Mouse (Mus musculus) embryo, embryonic 11 days (tissue): ENCODE measurements around the gene Gprc5c.
A peak's percentile ranks its signal among the peaks of the same experiment; 100 is the strongest.

Experiments
- DNase-seq: peaks from one replicate; pipeline ENCODE4 v3.0.0-alpha.2; 2015

Gene Gprc5c

DNA sequence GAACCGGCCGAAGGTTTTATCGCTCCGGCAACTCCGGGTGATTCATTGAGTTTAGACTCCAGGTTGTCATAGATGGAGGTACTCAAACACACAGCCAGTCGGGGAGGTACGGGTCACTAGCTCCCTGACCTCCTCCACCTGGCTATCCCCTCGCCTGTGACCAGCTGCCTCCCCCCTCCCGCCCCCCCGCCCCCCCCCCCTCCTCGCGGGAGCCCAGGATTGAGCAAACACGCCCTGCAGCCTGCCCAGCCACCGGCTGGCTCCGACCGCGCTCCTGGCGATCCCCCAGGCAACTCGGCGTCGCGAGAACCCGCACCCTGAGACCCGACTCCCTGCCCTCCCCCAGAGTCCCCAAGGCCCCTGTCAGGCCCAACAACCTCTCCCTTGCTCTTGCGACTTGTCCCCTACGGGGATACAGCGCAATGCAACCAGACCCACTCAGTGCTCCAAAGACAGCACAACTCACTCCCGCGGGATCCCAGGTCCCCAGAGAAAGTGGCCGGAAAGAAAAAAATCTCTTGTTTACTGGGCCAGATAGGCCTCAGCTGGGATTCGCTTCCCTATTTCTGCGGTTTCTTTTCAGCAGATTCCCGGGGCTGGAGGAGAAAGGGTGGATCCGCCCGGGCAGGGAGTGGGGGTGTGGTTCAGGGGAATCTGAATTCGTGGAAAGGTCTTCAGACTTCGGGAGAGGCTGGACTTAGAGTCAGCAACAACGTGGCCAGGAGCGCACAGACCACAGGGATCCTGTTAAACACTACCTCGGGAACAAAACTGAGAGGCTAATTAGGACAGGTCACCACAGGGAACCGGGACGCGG lies at the start of gene Gprc5c:
Gprc5c (plus strand) TSS at position 701 of the 817 bp plus-strand sequence.
- peak; percentile 69 for DNase-seq

DNA sequence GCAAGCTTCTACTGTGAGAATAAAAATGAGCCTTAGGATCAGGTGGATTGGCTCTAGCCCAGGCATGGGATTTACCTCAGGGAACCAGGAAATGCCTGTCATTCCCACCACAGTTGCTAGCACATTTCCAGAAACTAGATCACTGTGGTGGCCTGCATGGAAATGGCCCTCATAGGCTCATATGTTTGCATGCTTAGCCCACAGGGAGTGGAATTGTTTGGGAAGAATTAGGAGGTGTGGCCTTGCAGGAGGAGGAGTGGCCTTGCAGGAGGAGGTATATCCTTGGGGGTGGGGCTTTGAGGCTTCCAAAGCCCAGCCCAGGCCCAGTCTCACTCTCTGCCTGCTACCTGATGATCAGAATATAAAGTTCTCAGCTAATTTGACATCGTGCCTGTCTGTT lies 49.0 kb upstream of the Gprc5c start:
- DNase-seq: no peak

DNA sequence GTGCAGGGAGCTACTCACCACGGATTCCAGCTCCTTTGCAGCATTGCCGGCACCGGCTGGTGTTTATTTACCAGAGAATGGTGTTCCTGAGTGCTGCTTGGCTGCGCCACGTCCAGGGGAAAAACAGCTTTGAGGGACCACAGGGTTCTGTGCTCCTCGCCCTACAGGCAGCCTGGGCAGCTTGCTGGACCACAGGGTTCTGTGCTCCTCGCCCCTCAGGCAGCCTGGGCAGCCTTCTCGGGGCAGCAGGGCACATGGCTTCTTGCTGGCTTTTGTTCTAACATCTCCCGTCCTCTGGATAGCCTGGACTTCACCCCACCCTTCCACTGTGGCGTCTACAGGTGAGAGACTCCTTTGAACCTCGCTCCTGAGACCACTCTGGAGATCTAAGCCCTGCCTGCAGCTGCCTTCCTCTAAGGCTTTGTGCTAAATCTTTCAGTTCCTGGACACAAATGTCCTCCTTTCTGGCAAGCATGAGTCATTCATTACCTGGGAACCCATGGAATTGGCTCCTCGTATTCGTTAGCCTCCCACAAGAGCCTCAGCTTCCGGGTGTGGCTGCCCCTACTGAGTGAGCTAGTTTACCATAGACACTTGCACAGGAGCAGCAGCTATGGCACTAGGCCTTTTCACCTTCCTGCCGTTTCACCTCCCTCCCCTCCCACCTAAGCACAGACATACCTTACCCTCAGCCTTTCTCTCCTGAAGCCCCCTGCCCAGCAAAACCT lies 48.2 kb upstream of the Gprc5c start:
- DNase-seq: no peak

DNA sequence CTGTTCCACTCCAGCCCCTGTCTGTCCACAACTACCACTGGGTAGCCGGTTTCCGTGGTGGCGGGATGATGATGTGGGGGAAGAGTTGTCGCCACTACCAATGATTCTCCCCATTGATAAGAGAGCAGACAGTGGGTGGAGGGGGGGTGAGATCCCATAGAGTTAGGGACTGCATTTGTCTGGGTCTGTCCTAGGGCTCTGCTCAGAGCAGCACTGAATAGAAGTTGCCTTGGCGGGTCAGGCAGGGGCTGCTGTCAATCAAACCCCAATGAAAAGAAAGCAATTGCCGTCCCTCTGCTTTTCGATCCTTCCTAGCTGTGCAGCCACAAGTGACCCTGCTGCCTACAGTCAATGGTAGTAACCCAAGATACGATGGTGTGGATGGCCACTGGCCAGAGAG lies 47.0 kb upstream of the Gprc5c start:
- no peak for DNase-seq

- no peak for DNase-seq
Measured at GRCm38 (mm10) chr11:114807025-114807424, 43.9 kb upstream of the Gprc5c start.

DNA sequence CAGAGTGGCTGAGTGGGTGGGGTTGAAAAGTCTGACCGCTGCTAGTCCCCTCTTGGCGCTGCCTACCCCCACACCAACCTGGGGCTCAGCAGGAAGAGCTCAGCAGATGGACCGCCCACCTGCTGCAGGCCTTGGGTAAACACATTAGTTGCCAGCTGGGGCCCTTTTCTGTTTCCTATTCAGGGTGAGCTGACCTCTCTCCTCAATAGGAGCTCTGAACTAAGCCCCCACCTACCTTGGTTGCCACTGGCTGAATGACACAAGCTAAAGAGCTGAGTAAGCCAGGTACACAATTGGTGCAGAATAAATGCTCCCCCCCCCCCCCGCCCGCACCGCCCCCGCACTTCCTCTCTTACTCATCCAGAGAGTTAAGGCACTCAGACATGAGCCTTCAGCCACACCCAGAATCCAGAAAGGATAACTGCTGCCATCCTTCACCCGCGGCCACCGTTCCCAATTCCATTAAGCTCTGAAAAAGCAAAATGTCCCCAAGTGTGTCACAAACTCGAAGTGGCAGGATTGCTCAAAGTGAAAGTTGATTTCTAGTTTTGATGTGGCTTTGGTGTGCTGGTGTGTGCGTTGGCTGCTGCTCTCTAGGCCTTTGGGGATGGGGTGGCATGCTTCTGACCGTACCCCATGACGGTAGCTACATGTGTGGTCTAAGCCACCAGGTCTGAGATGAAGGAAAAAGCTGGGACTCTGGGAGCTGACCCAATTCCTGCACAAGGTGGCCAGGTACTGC lies 43.1 kb upstream of the Gprc5c start:
- DNase-seq: peak; percentile 63

DNA sequence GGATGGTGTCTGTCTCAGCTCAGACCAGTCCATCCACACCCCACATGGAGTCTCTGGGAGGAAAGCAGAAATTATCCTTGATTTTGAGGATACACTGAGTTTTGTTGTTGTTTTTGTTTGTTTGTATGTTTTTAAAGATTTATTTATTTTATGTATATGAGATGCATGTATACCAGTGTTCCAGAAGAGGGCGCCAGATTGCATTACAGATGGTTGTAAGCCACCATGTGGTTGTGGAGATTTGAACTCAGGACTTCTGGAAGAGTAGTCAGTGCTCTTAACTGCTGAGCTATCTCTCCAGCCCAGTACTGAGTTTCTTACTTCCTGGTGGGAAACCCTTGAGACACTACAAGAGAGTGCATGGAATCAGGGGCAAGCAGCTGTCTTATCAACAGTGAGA lies 41.6 kb upstream of the Gprc5c start:
- DNase-seq: no peak

DNA sequence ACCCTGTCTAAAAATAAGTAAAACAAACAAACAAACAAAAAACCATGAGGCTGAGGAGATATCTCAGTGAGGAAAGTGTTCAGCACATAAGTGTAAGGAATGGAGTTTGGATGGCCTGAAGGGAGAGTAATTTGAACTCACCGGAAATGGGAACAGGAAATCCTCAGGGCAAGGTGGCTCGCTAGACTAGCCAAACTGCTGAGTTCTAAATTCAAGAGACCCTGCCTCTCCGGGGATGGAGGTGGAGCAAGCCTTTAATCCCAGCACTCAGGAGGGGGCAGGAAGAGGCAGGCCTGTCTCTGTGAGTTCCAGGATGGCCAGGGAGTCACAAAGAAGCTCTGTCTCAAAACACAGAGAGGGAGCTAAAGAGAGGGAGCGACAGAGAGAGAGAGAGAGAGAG lies 40.6 kb upstream of the Gprc5c start:
- DNase-seq: peak; percentile 61

GRCm38 (mm10) chr11:114812731-114813240 lies 38.2 kb upstream of the Gprc5c start:
- DNase-seq: peak; percentile 89

GRCm38 (mm10) chr11:114814873-114815592 lies 35.9 kb upstream of the Gprc5c start:
- no peak for DNase-seq

- no peak for DNase-seq
Measured at GRCm38 (mm10) chr11:114816934-114817333, 34.0 kb upstream of the Gprc5c start.

DNA sequence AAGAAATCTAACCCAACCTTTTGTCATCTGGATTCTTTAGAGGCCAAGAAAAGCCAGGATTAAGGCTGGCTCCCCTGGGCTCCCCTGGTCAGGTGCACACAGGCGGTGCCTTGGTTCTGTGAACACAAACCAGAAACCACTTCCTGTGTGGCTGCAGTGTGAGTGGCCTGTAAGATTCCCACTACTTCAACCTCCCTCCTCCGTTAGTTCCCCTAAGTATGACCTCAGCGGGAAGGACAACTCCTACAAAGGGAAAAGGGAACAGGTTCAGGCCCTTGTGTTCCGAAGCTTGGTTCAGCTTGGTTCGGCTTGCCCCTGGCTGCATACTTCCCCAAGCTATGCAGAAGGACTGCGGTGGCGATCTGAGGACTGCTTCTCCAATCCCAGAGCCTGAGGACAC lies 32.8 kb upstream of the Gprc5c start:
- no peak for DNase-seq

DNA sequence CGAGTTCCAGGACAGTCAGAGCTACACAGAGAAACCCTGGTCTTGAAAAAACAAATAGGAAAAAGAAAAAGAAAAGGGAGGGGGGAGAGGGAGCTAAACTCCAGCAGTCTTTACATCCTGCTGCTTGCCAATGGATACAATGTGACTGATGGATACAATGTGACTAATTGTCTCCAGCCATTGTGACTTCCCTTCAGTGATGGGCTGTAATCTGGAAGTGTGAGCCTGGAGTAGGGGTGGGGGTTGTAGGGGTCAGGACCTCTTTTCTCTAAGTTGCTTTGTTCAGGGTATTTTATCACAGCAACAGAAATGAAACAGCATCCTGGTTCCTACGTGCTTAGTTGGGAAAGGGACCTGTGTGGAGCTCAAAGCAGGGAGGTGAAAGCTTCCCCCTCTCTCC lies 31.8 kb upstream of the Gprc5c start:
- no peak for DNase-seq

- DNase-seq: no peak
Measured at GRCm38 (mm10) chr11:114820444-114820843, 30.5 kb upstream of the Gprc5c start.

DNA sequence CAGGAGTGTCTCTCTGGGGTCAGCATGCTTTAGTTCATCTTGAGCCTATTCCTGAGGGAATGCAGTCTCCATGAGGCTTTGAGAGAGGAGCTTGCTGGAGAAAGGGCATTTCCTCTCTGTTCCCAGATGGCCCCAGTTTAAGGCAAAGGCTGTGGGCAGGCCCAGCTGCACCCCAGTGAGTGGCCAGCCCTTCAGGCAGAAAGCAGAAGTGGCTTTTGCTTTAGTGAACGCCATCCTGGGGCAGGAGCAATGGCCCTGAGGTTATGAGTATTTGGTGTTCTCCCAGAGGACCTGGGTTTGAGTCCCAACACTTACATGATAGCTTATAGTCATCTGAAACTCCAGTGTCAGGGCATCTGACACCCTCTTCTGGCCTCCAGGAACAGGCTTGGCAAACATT lies 29.6 kb upstream of the Gprc5c start:
- no peak for DNase-seq

DNA sequence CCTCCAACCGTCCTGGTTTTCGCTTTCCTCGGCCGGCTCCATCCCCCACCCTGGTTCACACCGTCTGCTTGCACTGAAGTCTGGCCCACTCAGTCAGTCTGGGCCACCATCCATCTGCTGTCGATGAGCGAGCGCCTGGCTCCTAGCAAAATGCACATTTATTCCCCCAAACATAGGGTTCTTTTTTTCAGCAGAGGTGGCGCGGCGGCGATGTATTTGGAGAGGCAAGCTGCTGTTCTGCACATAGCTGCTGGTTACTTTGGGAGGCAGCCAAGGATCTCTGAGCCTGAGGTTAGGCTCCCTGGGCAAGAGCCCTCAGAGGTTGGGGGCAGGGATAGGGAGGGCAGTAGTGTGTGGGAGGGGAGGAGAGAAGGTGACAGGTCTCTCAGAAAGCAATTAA lies 28.2 kb upstream of the Gprc5c start:
- peak; percentile 44 for DNase-seq

GRCm38 (mm10) chr11:114823199-114823725 lies 27.7 kb upstream of the Gprc5c start:
- peak; percentile 78 for DNase-seq

DNA sequence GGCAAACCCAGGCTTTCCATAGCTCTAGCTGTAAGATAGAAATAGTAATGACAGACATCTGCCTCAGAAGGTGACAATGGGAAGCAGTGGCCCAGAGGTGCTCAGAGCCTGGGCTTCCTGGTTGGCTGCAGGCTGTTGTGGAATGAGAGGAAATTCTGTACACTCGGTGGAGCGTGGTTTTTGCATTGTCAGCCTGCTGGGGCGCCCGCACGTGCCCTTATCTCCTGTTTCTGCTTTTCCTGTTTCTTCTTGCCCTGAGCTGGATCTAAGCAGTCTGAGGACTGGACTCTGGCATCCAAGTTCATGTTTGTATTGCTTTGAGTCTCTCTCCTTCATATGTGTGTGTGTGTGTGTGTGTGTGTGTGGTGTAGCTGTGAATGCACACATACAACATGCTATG lies 24.3 kb upstream of the Gprc5c start:
- no peak for DNase-seq

DNA sequence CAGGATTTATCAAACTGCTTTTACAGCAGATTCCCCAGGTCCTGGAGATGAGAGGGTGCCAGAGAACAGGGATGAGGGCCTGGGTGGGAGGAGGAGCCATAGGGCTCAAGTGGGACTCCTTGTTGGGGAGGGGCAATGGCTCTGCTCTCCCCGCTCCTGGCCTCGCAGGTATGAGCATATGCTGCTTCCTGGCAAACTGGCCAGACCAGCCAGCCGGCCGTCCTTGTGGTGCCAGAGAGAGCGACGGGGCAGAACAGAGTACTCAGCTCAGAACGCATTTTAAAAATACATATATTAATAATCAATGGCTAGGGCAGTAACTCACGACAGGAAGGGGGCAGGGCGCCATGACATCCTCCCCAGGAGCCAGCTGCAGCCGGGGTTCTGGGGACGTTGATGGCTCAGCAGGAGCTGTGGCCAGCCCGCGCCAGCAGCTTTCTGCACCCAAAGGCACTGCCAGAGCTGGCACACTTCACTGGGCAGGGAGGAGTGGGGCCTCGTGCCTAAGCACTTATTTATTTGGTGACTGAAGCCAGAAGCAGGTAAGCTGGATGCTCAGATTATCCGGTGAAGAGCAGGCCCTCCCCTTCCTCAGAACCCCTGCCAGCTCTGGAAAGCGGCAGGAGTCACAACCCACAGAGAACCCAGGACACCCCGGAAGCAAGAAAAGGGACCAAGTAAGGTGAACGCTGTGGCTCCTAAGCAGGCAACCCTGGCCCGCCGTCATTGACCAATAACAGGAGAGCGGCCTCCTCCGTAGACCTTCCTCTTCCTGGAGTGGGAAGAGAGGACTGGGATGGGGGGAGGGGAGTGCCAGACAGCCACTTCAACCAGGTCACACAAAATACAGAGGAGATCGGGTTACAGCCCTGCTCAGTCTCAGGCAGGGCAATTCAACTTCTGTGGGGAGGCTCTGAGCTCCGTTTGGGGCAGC lies 21.2 kb upstream of the Gprc5c start:
- DNase-seq: peak; percentile 89

- DNase-seq: no peak
Measured at GRCm38 (mm10) chr11:114830433-114830773, 20.5 kb upstream of the Gprc5c start.

DNA sequence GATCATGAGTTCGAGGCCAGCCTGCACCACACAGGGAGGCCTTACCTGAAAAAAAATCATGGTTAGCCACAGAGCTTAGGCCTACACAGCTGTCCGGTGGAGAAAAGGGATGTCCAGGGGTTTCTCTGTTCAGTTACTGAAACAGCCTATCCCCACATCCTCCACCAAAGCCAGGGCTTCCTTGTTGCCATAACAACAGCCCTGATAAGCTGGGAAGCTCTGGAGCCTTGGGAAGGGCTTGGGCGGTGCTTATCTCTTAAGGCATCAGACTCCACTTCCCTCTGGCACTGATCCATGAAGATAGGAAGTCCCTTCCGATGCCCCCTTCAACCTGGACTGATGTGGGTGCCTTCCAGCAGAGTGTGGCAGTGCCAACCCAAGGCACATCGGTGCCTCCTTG lies 17.8 kb upstream of the Gprc5c start:
- DNase-seq: no peak
